Mouse (Mus musculus) kidney, adult 11 months (tissue): Measurements from ENCODE around the gene Bard1.

Experiments
- DNase-seq: peaks from one replicate; pipeline ENCODE4 v3.0.0; 2022

Gene Bard1

DNA sequence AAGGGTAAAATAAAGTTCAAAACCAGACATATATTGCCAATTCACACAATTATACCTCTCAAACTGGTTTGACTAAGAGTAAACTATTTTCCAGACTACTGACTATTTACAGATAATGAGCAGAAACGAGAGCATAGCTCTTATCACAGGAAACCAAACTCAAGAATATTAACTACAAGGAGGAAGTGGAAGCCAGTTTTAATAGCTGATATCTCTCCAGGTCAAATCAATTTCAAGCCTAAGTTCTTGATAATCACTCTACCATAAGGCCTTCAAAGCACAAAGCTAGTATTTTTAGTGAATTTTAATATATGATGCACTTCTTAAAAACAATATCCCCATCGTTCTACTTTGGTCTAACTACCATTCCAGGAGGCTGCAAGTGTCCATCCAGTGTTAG is 57.8 kb downstream of the Bard1 start:
- DNase-seq: no peak

DNA sequence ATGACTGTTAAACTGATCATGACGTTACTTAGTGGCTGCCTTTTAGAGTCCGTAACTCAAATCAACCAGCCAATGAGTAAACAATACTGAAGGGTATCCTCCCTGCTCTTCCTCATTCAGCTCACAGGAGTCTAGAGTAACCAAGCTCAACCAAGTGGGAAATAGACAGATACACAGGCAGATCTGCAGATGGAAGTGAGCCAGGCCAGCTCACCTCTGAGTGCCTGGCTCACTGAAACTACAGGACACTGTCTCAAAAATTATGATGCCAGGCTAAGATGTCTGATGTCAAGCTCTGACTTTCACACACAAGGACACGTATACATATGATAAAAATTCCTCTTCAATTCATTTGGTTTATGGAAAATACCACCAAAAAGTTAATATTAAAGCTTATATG is 59.0 kb downstream of the Bard1 start:
- no peak for DNase-seq

DNA sequence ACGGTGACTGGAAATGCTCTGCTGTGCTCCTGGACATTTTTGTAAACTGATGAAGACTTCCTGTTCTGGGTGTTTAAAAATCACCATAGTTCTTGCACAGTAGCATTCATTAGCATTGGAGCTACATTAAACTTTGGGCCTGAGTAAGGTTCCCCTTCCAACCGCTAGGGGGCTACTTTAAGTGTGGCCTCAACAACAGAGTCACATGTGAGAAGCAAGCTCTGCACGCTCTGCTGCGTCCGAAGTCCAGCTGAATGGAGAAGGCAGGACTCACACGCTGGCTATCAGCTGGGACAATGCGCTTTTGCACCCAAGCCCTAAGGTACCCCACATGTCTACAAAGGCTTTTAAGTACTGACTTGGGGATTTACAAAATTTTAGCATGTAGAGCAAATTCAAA is 65.9 kb downstream of the Bard1 start:
- DNase-seq: no peak

- DNase-seq: no peak
Measured at GRCm38 (mm10) chr1:71035565-71035964, 67.4 kb downstream of the Bard1 start.

DNA sequence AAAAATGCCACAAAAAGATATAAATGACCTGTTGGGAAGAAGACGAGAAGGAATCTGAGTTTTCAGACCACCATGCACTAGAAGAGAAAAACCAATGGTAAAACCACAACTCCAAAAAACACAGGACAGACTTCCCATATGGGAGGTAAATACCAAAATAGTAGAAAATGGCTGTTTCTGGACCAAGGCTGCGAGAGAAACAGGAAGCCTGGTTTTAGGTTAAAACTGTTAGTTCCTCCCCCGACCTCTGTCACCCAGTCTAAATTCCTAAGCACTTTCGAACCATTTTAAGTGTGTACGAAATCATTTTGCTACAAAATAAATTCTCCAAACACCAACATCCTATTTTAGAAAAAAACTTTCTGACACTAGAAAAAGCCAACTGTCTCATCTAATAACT is 80.2 kb downstream of the Bard1 start:
- no peak for DNase-seq

- no peak for DNase-seq
Measured at GRCm38 (mm10) chr1:71014345-71014744, 88.6 kb downstream of the Bard1 start.

GRCm38 (mm10) chr1:71005998-71006397 is 96.9 kb downstream of the Bard1 start:
- no peak for DNase-seq

- no peak for DNase-seq
Measured at GRCm38 (mm10) chr1:71004177-71004576, 98.8 kb downstream of the Bard1 start.

- no peak for DNase-seq
Measured at GRCm38 (mm10) chr1:71003741-71004140, 99.2 kb downstream of the Bard1 start.

DNA sequence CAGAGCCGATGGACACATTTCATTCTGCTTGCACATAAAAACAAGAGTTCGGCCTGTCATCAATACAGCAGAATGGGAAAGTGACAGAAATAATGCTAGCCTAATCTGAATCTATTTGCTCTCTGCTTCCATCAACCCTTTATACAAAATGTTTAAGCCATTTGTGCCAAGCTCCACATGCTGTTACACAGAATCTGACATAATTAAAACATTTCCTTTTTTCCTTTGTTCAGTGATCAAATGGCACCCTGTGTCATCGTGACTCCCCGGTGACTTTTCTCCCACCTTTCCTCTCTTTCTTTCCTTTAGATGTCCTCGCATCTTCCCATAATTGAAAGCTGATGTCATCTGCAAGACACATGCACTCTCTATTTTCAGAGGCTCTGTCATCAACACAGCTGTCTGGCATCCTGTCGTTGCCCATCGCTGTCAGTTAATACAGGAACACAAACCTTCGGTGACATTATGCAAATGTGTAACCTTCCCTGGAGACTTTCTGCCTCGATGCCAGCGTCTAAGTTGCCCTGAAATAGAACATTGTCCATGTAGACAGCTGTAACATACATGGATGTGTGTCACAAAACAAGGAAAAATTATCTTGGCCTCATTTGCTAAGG is 105.5 kb downstream of the Bard1 start:
- DNase-seq: no peak

DNA sequence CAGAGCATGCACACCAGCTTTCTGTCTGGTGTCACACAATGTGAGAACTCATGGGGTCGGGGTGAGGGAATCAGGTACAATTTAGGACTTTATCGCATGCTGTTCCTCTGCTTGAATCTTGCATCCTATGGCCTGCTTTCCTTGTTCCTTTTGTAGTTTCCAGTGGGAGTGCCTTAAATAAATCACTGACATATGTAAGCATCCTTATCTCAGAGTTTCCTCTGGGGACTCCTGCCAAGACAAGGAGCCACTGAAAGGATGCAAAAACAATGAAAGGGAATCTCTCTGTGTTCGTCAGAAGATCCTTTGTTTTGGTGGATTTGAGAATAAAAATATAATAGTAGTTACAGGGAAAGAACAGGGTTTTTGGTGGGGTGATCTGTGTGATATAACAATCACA is 106.2 kb downstream of the Bard1 start:
- no peak for DNase-seq
